Mouse (Mus musculus) megakaryocyte, embryonic 14.5 days (primary cell): ENCODE results near the gene Lpo.

Experiments
- FLI1 ChIP-seq: IDR thresholded peaks from 2 replicates; pipeline ENCODE4 v1.6.1; 2012; ENCODE audit warnings: low read length, inconsistent platforms, mixed read lengths
- GATA1 ChIP-seq: IDR thresholded peaks from 3 replicates; pipeline ENCODE4 v1.6.1; 2012; ENCODE audit warnings: mixed read lengths, low read length, inconsistent platforms, borderline replicate concordance

- TF ChIP-seq GATA1 (no peak), FLI1 (no peak)
These were observed 6.6 kb downstream of the Lpo start for GRCm38 (mm10) chr11:87821502-87821901.
